Mouse (Mus musculus) embryo, embryonic 10.5 days (tissue): ENCODE measurements around the gene Pyroxd1.

ENCODE experiments used
- DNase-seq: peaks from one replicate; pipeline ENCODE4 v3.0.0-alpha.2; 2015; ENCODE audit warnings: low spot score

Gene Pyroxd1

DNA sequence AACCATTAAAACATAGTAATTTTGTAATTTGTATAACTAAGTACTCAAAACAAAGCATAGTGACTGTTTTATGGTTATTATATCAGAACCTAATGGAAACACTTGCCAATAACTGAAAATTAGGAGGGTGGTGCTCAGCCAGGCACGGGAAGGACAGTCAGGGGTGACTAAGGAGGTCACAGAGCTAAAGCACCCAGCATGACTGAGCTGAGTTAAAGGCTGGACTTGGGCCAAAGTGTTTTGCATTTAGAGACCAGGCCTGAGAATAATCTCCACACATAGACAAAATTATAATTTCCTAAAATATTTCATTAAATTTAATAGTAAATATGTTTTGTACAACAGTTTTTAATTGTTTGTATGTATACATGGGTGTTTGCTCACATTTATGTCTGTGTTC is 31.6 kb downstream of the Pyroxd1 start:
- DNase-seq: no peak

- no peak for DNase-seq
Observed at GRCm38 (mm10) chr6:142378576-142379330, 33.3 kb downstream of the Pyroxd1 start.

DNA sequence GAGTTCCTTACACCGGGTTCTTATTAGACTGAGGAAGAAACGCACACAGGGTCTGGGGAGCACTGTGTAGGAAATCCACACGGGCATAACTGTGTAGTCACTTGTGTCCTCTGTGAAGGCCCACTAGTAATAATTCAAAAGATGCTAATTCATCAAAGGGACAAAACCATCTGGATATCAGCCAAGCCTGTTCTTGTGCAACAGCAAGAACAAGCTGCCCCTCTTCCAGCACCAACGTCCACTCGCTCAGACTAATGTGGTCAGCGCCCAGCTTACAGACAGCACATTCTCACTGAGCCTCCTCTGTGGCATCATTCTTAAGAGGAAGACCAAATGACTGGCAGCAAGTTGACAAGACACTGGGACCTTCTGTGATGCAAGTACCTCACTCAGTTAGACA is 34.5 kb downstream of the Pyroxd1 start:
- no peak for DNase-seq

DNA sequence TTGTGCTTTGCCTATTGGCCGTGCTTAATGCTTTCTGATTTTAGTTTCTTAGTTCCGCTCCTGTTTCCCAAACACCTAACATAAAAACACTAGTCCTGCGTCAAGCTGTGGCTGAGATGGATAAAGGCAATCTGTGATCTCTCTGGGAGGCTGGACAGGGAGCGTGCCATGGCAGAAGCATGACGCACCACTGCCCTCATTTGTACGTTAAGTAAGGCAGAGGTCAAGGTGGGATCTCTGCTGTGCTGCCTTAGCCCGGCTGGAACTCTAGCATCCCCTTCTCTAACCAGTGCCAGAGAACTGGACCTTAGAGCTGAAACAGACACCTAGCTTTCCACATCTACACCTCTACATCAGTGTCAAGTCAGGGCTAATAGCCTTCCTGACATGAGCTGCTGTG is 36.2 kb downstream of the Pyroxd1 start:
- DNase-seq: no peak

GRCm38 (mm10) chr6:142384521-142384920 is 39.1 kb downstream of the Pyroxd1 start:
- no peak for DNase-seq

- DNase-seq: no peak
Observed at GRCm38 (mm10) chr6:142386285-142387010, 41.0 kb downstream of the Pyroxd1 start.

- DNase-seq: peak; percentile 97
Observed at GRCm38 (mm10) chr6:142387011-142387754, 41.7 kb downstream of the Pyroxd1 start, which contains the start of the genes Recql and Golt1b. Recql (minus strand) TSS chr6:142387087. Golt1b (plus strand) TSS chr6:142387221.

GRCm38 (mm10) chr6:142387755-142388271 is 42.4 kb downstream of the Pyroxd1 start:
- DNase-seq: peak; percentile 44

- no peak for DNase-seq
Observed at GRCm38 (mm10) chr6:142389101-142389500, 43.6 kb downstream of the Pyroxd1 start.

DNA sequence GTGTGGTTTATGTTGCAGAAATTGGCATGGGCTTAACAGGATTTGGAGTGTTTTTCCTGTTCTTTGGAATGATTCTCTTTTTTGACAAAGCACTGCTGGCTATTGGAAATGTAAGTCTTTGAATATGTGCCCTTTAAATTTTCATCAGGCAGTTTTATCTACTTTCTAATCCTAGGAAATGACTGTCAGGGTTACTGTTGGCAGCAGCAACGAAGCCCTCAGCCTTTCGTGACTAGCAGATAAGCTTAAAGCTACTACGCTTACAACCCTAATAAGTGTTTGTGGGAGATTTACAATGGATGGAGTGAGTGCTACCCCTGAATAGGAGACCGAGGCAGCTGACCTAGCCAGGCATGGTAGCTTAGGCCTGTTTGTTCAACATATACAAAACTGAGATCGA is 46.9 kb downstream of the Pyroxd1 start:
- no peak for DNase-seq

- no peak for DNase-seq
Observed at GRCm38 (mm10) chr6:142394669-142395068, 49.2 kb downstream of the Pyroxd1 start.

DNA sequence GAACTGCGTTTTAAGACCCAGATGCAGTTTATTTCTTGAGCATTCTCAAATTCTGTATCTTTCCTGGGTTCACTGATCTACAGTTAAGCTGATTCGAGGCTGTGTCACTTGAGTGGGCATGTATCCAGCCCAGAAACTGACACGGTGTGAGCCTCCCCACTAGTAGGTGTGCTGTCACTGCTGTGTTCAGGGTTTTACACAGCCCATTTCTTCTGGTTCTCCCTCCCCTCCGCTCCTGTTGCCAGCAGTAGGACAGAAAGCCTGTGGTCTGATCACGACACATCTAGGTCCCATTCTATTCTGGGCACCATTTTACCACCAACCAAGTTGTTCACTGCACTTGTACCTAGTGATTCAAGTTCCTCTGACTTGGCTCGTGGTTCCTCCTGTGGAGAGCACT is 50.3 kb downstream of the Pyroxd1 start:
- DNase-seq: no peak

- no peak for DNase-seq
Observed at GRCm38 (mm10) chr6:142411140-142411539, 65.7 kb downstream of the Pyroxd1 start.
